Mouse (Mus musculus) CH12.LX (cell line): Measurements from ENCODE around the gene 2810006K23Rik.

Source experiments
- CHD2 ChIP-seq: IDR thresholded peaks from 2 replicates; pipeline ENCODE4 v1.6.1; 2011; ENCODE audit warnings: low read length, improper control_type of control experiment
- CTCF ChIP-seq, 2 experiments: IDR thresholded peaks in 1 of 2; conservative IDR thresholded peaks in 1 of 2; 2 replicates each; pipeline ENCODE4 v1.5.1; 2011 to 2012; ENCODE audit warnings: low read depth in 2 of 2, low read length in 2 of 2, improper control_type of control experiment in 1 of 2, inconsistent platforms in 1 of 2, mild to moderate bottlenecking in 1 of 2, moderate library complexity in 1 of 2
- NRF1 ChIP-seq: IDR thresholded peaks from 2 replicates; pipeline ENCODE4 v1.6.1; 2014; ENCODE audit warnings: low read depth, mild to moderate bottlenecking, inconsistent platforms, low read length, improper control_type of control experiment, moderate library complexity
- SMC3 ChIP-seq: IDR thresholded peaks from 2 replicates; pipeline ENCODE4 v1.6.1; 2011; ENCODE audit warnings: low read depth, low read length, improper control_type of control experiment

DNA sequence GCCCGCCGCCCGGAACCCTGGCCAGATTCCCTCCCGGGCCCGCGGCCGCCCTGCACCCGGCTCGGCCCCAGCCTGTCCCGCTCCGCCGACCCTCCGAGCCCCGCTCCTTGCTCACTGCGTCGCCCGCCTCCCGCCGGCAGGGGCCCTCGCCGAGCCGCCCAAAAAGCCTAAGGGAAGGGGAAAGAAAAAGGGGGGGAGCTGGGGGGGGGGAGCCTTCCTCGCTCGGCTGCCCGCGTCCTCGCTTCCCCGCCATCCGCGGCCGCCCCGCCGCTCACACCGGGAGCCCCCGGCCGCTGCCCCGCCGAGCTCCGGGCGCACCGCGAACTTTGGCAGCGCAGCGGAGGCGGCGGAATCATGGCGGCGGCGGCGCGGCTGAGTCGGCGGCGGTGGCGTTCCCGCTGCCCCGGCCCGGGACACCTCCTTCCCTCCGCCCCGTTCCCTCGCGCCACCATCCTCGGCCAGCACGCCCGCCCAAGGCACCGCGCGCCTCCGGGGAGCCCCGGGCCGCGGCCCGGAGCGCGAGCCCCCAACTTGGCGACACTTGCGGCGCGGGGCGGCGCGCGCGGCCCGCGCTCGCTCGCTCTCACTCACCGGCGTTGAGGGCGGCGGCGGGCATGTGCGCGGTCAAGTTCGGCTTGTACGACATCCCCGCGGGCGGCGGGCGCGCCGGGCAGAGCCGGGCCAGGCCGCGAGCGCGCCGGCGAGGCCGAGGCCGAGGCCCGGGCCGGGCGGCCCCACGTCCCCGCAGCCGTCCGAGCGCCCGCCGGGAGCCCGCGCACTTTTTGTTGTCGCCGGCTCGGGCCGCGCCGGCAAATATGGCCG, 26.0 kb downstream of the 2810006K23Rik start:
- TF ChIP-seq CTCF (conservative IDR thresholded peaks at IDR 0.05 in 1 of 2, IDR thresholded peaks at IDR 0.05 in 1 of 2; ENCODE audit: low read depth in 2 of 2, low read length in 2 of 2), result peak in 1 of 2 experiments; percentile 49; a peak in 2 of 4 replicates
- TF ChIP-seq NRF1, result 0 out of 2 replicates have a peak, but pooled peaks have one; percentile 0
- TF ChIP-seq SMC3, result peak; percentile 14; the same call in 1 of the 2 replicates
- no peak for TF ChIP-seq CHD2
